Mouse (Mus musculus) layer of hippocampus, adult 9-11 months (tissue): ENCODE results near the gene Cacna2d4.
"Not testable (repeated sequence)": the region's sequence is repeated elsewhere in the genome, so short reads cannot be mapped to it uniquely, and the experiment has no call there.

Experiments used
- DNase-seq: peaks from one replicate; pipeline ENCODE4 v3.0.0; 2022

Cacna2d4 gene

GRCm38 (mm10) chr6:119350703-119351198 lies 114.4 kb downstream of the Cacna2d4 start:
- DNase-seq = no peak

GRCm38 (mm10) chr6:119351656-119352055 lies 115.3 kb downstream of the Cacna2d4 start:
- DNase-seq = no peak

GRCm38 (mm10) chr6:119352501-119352900 lies 116.2 kb downstream of the Cacna2d4 start:
- no peak for DNase-seq

- DNase-seq = no peak
Observed at GRCm38 (mm10) chr6:119358020-119358571, 121.8 kb downstream of the Cacna2d4 start.

GRCm38 (mm10) chr6:119360250-119360649 lies 123.9 kb downstream of the Cacna2d4 start:
- not testable (repeated sequence) for DNase-seq

- no peak for DNase-seq
Observed at GRCm38 (mm10) chr6:119360925-119361702, 124.8 kb downstream of the Cacna2d4 start.

- no peak for DNase-seq
Observed at GRCm38 (mm10) chr6:119363593-119363992, 127.3 kb downstream of the Cacna2d4 start.

- DNase-seq = not testable (repeated sequence)
Observed at GRCm38 (mm10) chr6:119366800-119367199, 130.5 kb downstream of the Cacna2d4 start.

GRCm38 (mm10) chr6:119367382-119367781 lies 131.1 kb downstream of the Cacna2d4 start:
- no peak for DNase-seq

- DNase-seq = no peak
Observed at GRCm38 (mm10) chr6:119371624-119372023, 135.3 kb downstream of the Cacna2d4 start.

GRCm38 (mm10) chr6:119372237-119372636 lies 135.9 kb downstream of the Cacna2d4 start:
- no peak for DNase-seq

GRCm38 (mm10) chr6:119373000-119373705 lies 136.8 kb downstream of the Cacna2d4 start:
- DNase-seq = no peak

- no peak for DNase-seq
Observed at GRCm38 (mm10) chr6:119375035-119375434, 138.7 kb downstream of the Cacna2d4 start.

GRCm38 (mm10) chr6:119377613-119378012 lies 141.3 kb downstream of the Cacna2d4 start:
- DNase-seq = no peak

- no peak for DNase-seq
Observed at GRCm38 (mm10) chr6:119378631-119379030, 142.3 kb downstream of the Cacna2d4 start.

- no peak for DNase-seq
Observed at GRCm38 (mm10) chr6:119385668-119386067, 149.3 kb downstream of the Cacna2d4 start.

- DNase-seq = no peak
Observed at GRCm38 (mm10) chr6:119386421-119386820, 150.1 kb downstream of the Cacna2d4 start.

- no peak for DNase-seq
Observed at GRCm38 (mm10) chr6:119386821-119387220, 150.5 kb downstream of the Cacna2d4 start.

- DNase-seq = peak; percentile 12
Observed at GRCm38 (mm10) chr6:119387801-119388649, 151.7 kb downstream of the Cacna2d4 start.

GRCm38 (mm10) chr6:119388650-119389012 lies 152.3 kb downstream of the Cacna2d4 start:
- DNase-seq = peak; percentile 97

- DNase-seq = no peak
Observed at GRCm38 (mm10) chr6:119389089-119389488, 152.8 kb downstream of the Cacna2d4 start.

GRCm38 (mm10) chr6:119390728-119391127 lies 154.4 kb downstream of the Cacna2d4 start:
- DNase-seq = no peak

- DNase-seq = no peak
Observed at GRCm38 (mm10) chr6:119392836-119393235, 156.5 kb downstream of the Cacna2d4 start.
